Mouse (Mus musculus): ENCODE results near the gene Ctnnd2. TPM values are rescaled to one million over a fixed set of nuclear protein-coding genes. Genes with fewer than 3 reads are reported as not detected.

Ctnnd2 gene
- total RNA-seq, 2 experiments from 2014 or later: 267 to 288 TPM

GRCm38 (mm10) chr15:30235210-30236034 lies 63.0 kb downstream of the Ctnnd2 start:
- DNase-seq (ENCODE audit: low spot score in 2 of 2): no peak

GRCm38 (mm10) chr15:30240881-30241280 lies 68.5 kb downstream of the Ctnnd2 start:
- DNase-seq (ENCODE audit: low spot score in 2 of 2): no peak

DNA sequence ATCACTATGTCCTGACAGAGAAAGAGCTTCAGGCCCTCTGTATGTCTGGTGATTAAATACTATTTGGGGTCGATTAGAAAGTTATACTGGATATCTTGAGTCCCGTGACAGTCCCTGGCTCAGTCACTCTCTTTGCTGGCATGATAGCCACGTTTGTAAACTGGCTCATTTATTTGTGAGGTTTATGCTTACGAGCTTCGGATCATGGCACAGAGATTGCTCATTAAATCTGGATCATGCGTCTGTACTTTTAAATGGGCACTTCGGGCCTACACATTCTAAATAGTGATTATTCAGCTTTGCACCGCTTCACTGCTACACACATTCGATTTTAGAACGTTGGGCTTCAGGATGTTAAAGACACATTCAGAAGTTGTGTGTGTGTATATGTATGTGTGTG lies 96.4 kb downstream of the Ctnnd2 start:
- no peak for DNase-seq (ENCODE audit: low spot score in 2 of 2)

- DNase-seq (ENCODE audit: low spot score in 2 of 2): peak; percentile 23 to 53
These were observed 98.8 kb downstream of the Ctnnd2 start for GRCm38 (mm10) chr15:30271141-30271572.

- DNase-seq (ENCODE audit: low spot score in 2 of 2): peak; percentile 13 to 34
These were observed 99.9 kb downstream of the Ctnnd2 start for GRCm38 (mm10) chr15:30272326-30272725.

DNA sequence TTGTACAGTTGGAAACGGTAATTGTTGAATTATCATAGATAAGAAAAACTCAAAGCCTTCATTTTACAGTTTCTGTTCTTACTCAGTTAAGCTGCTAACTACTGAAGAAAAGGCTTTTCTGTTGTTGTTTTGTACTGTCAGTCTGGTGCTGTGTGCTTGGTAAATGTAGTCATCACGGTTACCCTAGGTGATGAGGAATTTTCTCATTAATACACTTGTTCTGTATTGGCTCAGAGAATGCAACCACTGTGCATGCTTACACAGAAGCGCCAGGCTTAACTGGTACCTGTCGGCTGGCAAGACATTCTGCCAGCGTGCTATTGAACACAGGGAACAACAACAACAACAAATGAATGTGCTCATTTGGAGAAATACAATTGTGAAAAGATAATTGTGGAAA lies 103.3 kb downstream of the Ctnnd2 start:
- DNase-seq (ENCODE audit: low spot score in 2 of 2): no peak

DNA sequence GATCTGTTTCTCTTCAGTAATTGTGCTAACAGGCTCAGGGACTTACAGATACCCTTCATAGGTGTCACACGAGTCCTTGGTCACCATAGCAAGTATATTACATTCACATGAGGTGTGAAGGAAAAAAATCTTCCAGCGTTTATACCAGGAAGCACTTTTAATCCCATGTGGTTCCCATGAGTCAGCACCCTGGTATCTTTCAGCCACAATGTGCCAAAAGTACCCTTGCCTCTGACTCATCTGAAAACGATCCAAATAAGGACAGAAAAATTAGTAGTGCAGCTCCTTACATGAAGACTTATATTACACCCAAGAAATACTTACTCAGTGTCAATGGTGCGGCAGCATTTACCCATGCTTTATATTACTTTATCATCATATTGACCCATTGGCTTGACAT lies 104.3 kb downstream of the Ctnnd2 start:
- no peak for DNase-seq (ENCODE audit: low spot score in 2 of 2)

- DNase-seq (ENCODE audit: low spot score in 2 of 2): no peak
These were observed 106.2 kb downstream of the Ctnnd2 start for GRCm38 (mm10) chr15:30278610-30279009.

DNA sequence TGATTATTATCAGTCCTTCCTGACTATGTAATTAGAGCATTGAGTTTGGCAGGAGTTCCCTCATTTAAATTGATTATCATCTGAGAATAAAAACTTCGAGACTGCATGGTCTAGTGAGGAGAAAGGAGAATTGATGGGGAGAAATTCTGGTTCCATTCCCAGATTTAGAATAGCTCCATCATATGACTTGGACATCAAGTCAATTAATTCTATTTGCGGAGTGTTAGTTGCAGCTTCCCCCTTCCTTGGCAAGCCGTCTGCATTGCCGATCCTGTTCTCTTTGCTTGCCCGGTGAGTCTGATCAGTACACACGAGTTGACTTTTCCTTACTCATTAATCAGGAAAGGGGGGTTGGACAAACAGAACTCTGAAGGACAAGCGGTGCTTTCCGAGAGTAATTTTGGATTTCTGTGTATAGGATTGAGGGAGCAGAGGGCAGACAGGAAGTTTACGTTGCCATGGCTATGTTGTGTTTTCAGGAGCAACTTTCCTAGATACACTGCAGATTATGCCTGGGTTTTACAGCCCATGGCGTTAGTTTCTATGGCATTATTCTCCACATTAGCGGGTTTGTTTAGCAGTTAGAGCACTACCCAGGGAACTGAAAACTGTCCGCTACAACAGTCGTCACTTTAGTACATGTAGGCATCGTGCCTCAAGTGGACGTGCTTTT lies 113.3 kb downstream of the Ctnnd2 start:
- peak; percentile 19 to 38 for DNase-seq (ENCODE audit: low spot score in 2 of 2)

GRCm38 (mm10) chr15:30286245-30286642 lies 113.9 kb downstream of the Ctnnd2 start:
- peak; percentile 18 to 25 for DNase-seq (ENCODE audit: low spot score in 2 of 2)

- no peak for DNase-seq (ENCODE audit: low spot score in 2 of 2)
These were observed 130.4 kb downstream of the Ctnnd2 start for GRCm38 (mm10) chr15:30302824-30303223.

GRCm38 (mm10) chr15:30306437-30306836 lies 134.0 kb downstream of the Ctnnd2 start:
- DNase-seq (ENCODE audit: low spot score in 2 of 2): no peak

DNA sequence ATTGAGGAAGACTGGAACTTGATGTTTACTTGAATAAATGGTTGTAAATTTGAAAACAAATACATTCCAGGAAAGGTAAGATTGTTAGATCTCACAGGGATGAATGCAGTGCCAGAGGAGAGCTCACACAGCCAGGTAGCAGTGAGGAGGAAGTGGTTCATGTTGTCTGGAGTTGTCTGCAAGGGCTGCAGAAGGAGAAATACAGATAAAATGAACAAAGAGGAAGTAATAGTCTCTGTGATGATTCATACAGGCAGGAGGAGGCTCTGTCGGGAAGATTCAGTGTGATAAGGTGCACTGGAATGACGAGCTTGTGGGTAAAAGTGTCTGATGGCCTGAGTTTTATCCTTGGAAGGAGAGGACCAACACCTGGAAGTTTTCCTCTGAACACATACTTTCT lies 150.2 kb downstream of the Ctnnd2 start:
- no peak for DNase-seq (ENCODE audit: low spot score in 2 of 2)

GRCm38 (mm10) chr15:30333336-30334310 lies 161.2 kb downstream of the Ctnnd2 start:
- no peak for DNase-seq (ENCODE audit: low spot score in 2 of 2)

DNA sequence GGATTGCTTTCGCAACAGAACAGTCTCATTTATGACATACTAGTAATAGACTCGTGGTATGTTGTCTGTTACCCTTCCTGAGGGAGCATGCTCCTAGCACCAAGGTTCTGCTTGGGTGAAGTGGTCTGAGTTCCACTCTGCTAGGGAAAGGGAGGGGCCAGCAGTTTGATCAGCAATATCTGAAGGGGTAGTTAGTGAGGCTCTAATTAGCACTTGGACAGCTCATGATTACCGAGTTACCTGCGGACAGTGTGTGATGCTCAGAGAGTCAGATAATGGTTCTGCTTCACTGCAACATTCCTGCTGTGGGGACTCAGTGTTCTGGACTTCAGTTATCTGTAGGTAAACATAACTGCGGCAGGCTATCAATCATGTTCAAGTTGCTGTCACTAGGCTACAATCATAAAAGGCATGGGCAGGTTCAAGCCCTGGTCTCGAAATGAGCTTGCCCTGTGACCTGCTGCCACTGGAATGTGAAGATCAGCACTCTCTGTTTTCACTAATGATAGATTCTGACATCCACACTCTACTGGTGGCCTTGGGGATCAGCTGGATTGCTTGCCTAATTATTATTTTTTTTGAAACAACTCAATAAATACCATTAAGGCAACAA lies 166.3 kb downstream of the Ctnnd2 start:
- DNase-seq (ENCODE audit: low spot score in 2 of 2): no peak

DNA sequence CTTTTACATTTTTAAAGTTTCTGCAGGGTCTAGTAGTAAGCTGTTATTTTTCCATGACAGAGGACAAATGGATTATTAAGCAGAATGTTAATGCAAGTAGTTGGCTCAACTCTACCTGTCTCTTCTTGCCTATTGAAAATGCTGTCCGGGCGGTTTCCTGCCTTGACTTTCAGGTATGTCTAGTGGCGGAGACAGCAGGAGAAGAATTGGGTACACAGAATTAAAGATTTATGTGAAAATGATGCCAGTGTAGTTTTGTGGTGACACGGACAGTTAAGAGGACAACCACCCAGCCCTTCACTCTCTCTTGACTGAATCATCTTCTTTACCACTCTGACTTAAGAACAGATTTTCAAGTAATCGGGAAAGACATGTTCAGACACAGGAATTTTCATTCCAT lies 173.4 kb downstream of the Ctnnd2 start:
- DNase-seq (ENCODE audit: low spot score in 2 of 2): no peak

DNA sequence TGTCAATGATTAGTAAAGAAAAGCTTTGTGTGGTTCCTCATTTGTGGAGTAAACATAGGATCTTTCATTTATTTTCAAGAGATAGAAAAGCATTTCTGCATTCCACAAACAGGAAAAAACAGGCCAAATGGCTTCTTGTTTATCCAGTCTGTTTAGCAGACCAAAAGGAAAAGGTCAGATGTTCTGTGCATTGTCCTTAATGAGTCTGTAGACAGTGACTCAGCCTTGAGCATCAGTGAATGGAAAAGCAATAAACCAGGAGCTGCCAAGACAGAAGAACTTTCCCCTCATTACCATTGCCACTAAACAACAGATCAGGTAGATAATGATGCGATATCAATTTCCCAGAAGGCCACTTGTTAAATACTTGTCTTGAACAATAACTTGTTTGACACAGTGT lies 192.1 kb downstream of the Ctnnd2 start:
- DNase-seq (ENCODE audit: low spot score in 2 of 2): no peak

- DNase-seq (ENCODE audit: low spot score in 2 of 2): no peak
These were observed 197.6 kb downstream of the Ctnnd2 start for GRCm38 (mm10) chr15:30369997-30370396.

DNA sequence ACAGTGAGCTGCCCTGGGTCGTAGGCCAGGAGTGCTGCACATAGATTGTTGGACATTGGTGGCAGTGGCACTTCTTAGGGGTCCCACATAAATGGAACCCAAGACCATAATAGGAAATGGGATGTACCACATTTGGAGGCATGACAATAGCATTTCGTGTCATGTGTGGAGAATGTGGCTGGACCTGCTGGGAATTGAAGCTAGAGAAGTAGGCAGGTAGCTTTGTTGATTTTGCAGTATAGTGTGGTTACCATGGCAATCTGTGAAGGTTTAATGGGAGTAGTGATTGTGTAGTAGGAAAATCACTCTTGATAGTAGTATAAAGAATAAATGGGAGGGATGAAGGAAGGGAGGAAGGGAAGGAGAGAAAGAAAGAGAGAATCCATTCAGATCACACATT lies 198.8 kb downstream of the Ctnnd2 start:
- DNase-seq (ENCODE audit: low spot score in 2 of 2): no peak

GRCm38 (mm10) chr15:30373654-30374215 lies 201.3 kb downstream of the Ctnnd2 start:
- no peak for DNase-seq (ENCODE audit: low spot score in 2 of 2)

DNA sequence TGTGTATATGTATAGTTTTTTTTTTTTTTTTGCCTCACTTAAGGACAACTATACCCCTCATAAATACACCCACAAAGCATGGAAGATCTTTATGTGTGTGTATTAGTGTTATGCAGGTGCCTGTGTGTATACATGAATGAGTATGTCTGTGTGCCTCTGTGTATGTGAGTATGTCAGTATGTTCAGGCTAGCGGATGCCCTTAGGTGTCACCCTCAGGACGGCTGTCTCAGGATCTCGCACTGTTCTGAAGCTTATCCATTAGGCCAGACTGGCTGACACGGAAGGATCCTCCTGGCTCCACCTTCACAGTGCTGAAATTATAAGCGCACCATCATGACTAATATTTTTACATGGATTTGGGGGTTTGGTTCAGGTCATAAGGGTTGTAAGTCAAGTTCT lies 202.5 kb downstream of the Ctnnd2 start:
- no peak for DNase-seq (ENCODE audit: low spot score in 2 of 2)
